Mouse (Mus musculus) thymus, adult 2 months (tissue): Measurements from ENCODE around the gene Sec16a. TPM values are rescaled to one million over a fixed set of nuclear protein-coding genes. Genes with fewer than 3 reads are reported as not detected.

Source experiments
- DNase-seq: peaks from one replicate; pipeline ENCODE4 v3.0.0; 2021
- H3K27ac ChIP-seq: fragments of 200-500 bp; 2 replicates; pipeline ENCODE4 v1.5.1; 2012; ENCODE audit warnings: low read length, control low read depth; ENCODE audit not compliant: control insufficient read depth, insufficient read depth
- H3K27me3 ChIP-seq: fragments of 200-500 bp; 2 replicates; pipeline ENCODE4 v1.6.1; 2012; ENCODE audit warnings: mild to moderate bottlenecking, low read length, moderate library complexity, mixed read lengths; ENCODE audit not compliant: control insufficient read depth, insufficient read depth
- H3K36me3 ChIP-seq: fragments of 200-500 bp; 2 replicates; pipeline ENCODE4 v1.6.1; 2012; ENCODE audit warnings: mild to moderate bottlenecking, low read length, moderate library complexity; ENCODE audit not compliant: control insufficient read depth, insufficient read depth
- H3K4me1 ChIP-seq: fragments of 200-500 bp; replicated peaks from 2 replicates; pipeline ENCODE4 v1.6.1; 2012; ENCODE audit warnings: low read length; ENCODE audit not compliant: control insufficient read depth, insufficient read depth
- H3K4me3 ChIP-seq: fragments of 200-500 bp; 2 replicates; pipeline ENCODE4 v1.5.1; 2012; ENCODE audit warnings: mild to moderate bottlenecking, low read length, control low read depth, moderate library complexity; ENCODE audit not compliant: control insufficient read depth, insufficient read depth
- CTCF ChIP-seq: fragments of 200-500 bp; IDR thresholded peaks from 2 replicates; pipeline ENCODE4 v1.5.1; 2012; ENCODE audit warnings: mild to moderate bottlenecking, control low read depth, low read length, moderate library complexity, borderline replicate concordance; ENCODE audit not compliant: control insufficient read depth, poor library complexity, insufficient read depth; ENCODE audit errors: extremely low read depth
- POLR2A ChIP-seq: fragments of 200-500 bp; IDR thresholded peaks from 2 replicates; pipeline ENCODE4 v1.6.1; 2012; ENCODE audit warnings: mild to moderate bottlenecking, low read length, control low read depth, moderate library complexity; ENCODE audit not compliant: control insufficient read depth, poor library complexity, insufficient read depth; ENCODE audit errors: extremely low read depth
- WGBS: fragments of 180-500 bp; shearing (Covaris S2); methylation state at CpG from one replicate; pipeline ENCODE4 v1.1.7; 2018; 5-methylcytosine and 5-hydroxymethylcytosine counted together
- polyA plus RNA-seq: library from polyadenylated mRNA; depleted of rRNA; stranded (reverse); fragments of >200 nt; gene quantifications from 2 replicates; pipeline ENCODE4 v1.2.3, GENCODE M21; 2012

Gene Sec16a
- polyA plus RNA-seq, 1 experiment = 129 TPM

DNA sequence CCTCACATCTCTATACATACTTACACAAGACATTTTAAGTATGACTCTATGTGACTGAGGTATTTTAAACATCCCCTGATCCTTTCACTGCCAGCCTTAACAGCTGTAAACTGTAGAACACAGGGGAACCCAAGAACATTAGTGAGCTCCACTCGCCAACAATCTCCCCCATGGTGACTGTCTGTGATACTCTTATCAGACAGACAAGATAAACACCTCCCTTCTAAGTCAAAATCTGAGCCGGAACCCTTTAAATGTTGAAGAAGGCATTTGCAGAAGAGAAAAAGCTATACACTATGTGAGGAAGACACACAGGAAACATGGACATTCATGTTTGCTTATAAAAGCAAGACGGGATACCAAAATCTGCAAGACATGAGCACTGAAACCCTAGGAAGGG is 1.1 kb downstream of the Sec16a start:
- Histone ChIP-seq H3K4me1 (peaks cover 14% of the 10 kb centered on the region), H3K27me3 (no peaks in the 10 kb centered on the region), H3K4me3 (no peak overlapping the region), H3K36me3 (peaks cover 29% of the 10 kb centered on the region), H3K27ac (no peak overlapping the region)
- 73% methylated on average over 3 of the region's 3 CpGs for WGBS
- DNase-seq = no peak
- TF ChIP-seq CTCF = no peak
- no peak for TF ChIP-seq POLR2A

DNA sequence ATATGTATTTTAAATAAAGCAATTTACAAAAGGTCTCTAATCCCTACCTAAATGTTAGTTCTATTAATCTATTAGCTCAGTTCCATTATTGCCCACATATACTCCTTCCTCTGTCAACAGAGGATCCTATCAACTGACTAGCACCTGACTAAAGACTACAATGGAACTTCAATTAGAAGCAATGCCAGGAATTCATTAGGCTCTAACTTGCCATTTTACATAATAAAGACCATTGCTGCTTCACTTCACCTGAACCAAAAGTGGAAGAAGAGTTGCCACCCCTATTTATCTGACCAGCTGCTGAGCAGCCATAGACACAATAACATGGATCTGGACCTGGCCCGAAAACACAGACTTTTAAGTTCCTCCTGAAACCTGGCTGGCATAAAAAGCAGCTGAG is 2.2 kb downstream of the Sec16a start:
- TF ChIP-seq POLR2A (no peak), CTCF (no peak)
- Histone ChIP-seq H3K36me3 (peaks cover 29% of the 10 kb centered on the region), H3K27me3 (no peaks in the 10 kb centered on the region), H3K4me3 (no peak overlapping the region), H3K27ac (no peak overlapping the region), H3K4me1 (peaks cover 14% of the 10 kb centered on the region)
- DNase-seq = no peak
- WGBS = 100% methylated on average over 1 of the region's 1 CpGs

DNA sequence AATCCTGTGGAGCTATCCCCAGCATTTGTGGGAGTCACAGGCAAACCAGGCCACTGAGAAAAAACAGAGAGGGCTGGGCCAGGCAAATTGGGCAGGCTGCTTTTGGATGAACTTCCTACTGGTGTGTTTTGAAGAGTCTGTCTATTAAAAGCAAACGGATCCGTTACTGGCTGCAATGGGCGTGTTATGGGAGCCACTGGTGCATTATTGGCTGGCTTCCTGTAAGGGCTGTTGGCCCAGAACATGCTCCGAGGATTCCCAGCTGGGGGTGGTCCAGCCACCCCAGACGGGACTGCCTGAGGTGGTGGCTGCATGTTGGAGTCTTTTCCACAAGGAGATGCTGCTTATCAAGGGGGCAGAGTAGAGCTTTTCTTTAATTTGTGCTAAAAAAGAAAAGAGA is 3.3 kb downstream of the Sec16a start:
- H3K27ac ChIP-seq = no peak overlapping the region
- H3K27me3 ChIP-seq = no peaks in the 10 kb centered on the region
- TF ChIP-seq POLR2A = no peak
- no peak for TF ChIP-seq CTCF
- peaks cover 9% of the 10 kb centered on the region for H3K4me1 ChIP-seq
- 92% methylated on average over 5 of the region's 5 CpGs for WGBS
- no peak overlapping the region for H3K4me3 ChIP-seq
- no peak for DNase-seq
- H3K36me3 ChIP-seq = peaks cover 29% of the 10 kb centered on the region

DNA sequence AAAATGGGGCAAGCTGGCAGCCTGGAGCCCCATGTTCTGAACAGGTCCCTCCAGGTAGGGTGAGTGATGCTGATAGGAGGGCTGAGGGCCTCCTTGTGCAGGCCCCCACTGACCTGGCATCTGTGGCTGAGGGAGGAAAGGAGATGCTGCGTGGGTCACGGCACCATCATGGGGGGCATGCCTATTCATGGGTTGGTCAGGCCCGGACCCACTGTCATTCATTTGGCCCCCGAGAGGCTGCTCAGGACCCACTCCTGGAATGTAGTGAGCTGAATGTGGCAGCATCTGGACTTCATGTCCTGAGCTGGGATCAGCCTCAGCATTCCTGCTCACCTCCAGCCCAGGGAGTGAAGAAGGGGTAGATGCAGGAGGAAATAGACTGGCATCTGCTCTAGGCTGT is 3.8 kb downstream of the Sec16a start:
- TF ChIP-seq CTCF = no peak
- 100% methylated on average over 4 of the region's 4 CpGs for WGBS
- Histone ChIP-seq H3K36me3 (peaks cover 29% of the 10 kb centered on the region), H3K27ac (no peak overlapping the region), H3K4me1 (peaks cover 7% of the 10 kb centered on the region), H3K27me3 (no peaks in the 10 kb centered on the region), H3K4me3 (no peak overlapping the region)
- DNase-seq = no peak

DNA sequence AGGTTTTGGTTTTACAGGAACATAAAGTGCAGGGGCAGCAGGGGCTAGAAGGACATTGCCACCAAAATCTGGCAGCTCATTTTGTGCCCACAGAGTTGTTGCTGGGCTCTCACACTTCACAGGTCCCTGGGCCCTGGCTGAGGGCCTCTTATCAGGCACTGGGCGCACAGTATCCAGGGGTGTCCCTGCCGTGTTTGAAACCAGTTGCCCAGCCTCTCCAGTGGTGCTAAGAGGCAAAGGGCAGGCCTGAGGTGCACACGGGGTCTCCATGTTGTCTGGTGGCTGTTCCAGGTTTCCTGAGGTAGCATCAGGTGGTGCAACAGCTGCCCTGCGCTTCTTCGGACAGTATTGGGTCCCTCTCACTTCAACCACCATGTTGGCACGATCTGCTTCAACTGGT is 5.3 kb downstream of the Sec16a start:
- no peak overlapping the region for H3K4me3 ChIP-seq
- no peak for TF ChIP-seq CTCF
- no peak for TF ChIP-seq POLR2A
- H3K27ac ChIP-seq = no peak overlapping the region
- H3K36me3 ChIP-seq = peaks cover 39% of the 10 kb centered on the region
- peaks cover 4% of the 10 kb centered on the region for H3K4me1 ChIP-seq
- DNase-seq = no peak
- whole genome bisulfite sequencing = 95% methylated on average over 6 of the region's 6 CpGs
- H3K27me3 ChIP-seq = no peaks in the 10 kb centered on the region

DNA sequence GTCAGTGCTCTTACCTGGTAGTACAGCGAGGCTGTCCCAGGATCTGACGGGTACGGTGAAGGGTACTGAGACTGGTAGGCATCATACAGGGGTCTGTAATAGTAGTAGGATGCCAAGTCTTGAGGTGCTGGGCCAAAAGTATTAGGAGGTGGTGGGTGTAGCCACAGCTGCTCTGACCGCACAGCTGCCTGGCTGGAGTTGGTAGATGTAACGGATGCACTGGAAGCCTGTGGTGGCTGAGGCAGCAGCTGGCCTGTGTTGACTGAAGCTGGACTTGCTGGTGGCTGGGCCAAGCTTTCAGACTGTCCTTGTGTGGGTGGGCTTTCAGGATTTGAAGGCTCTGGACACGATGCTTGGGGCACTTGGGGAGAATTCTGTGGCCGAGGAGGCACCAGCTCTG is 6.6 kb downstream of the Sec16a start:
- peaks cover 46% of the 10 kb centered on the region for H3K36me3 ChIP-seq

DNA sequence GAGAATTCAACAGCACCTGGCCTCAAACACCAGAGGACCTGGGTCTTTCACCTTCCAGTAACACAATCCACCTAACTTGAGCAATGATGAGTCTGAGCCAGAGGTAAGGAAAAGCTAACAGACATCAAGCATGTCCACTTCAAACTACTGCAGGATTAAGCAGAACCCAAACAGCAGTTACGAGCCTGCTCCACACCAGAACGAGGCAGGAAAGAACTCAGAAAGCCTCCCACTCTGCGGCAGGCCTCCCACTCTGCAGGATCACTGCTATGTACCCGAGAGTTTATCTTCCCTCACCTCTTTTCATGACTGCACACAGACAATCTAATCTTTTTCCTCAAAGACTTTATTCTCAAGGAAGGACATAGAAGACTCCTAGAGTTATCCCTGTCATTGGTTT is 7.8 kb downstream of the Sec16a start:
- 87% methylated on average over 4 of the region's 4 CpGs for WGBS
- TF ChIP-seq CTCF (no peak), POLR2A (no peak)

More for the DNA sequence above, 6.6 kb downstream of the Sec16a start:
- WGBS = 98% methylated on average over 7 of the region's 7 CpGs
- DNase-seq = no peak
- H3K4me1 ChIP-seq = no peaks in the 10 kb centered on the region
- TF ChIP-seq CTCF (no peak), POLR2A (no peak)
- H3K27me3 ChIP-seq = no peaks in the 10 kb centered on the region
- H3K27ac ChIP-seq = no peak overlapping the region
- H3K4me3 ChIP-seq = no peak overlapping the region

More for the DNA sequence above, 7.8 kb downstream of the Sec16a start:
- Histone ChIP-seq H3K4me3 (no peak overlapping the region), H3K36me3 (peaks cover 58% of the 10 kb centered on the region), H3K4me1 (no peaks in the 10 kb centered on the region), H3K27ac (no peak overlapping the region), H3K27me3 (no peaks in the 10 kb centered on the region)
- no peak for DNase-seq
